Mouse (Mus musculus) lung, postnatal 14 days (tissue): Measurements from ENCODE around the gene Lrrfip1.

Experiments
- DNase-seq: peaks from one replicate; pipeline ENCODE4 v3.0.0; 2021

Gene Lrrfip1

DNA sequence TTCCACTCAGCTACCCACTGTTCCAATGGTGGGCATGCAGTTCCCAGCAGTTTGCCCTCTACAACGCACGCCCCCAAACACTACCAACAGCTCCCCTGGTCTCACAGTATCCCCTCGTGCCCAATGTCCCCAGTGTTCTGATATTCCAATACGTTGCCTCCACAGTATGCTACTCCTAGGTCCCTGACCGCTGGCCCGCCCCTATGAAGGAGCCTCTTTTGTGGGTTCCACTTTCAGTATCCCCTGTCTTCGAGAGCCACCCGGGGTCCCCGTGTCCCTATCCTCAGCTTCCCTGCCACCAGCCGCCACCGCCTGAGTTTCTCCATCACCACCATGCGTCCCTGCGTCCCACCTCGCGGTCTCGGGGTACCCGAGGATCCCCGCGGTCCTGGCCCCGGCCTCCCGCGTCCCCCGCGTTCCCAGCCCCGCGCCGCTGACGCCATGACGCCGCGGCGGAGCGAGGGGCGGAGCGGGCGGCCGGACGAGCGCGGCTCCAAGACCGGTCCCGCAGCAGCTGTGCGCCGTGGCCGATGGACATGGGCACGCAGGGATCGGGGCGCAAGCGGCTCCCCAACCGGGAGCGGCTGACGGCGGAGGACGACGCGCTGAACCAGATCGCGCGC, at the start of gene Lrrfip1:
Lrrfip1 (plus strand) TSS at position 470 of the 623 bp plus-strand sequence.
- DNase-seq, result peak; percentile 54

GRCm38 (mm10) chr1:90949309-90949708, 49.2 kb upstream of the Lrrfip1 start:
- no peak for DNase-seq

DNA sequence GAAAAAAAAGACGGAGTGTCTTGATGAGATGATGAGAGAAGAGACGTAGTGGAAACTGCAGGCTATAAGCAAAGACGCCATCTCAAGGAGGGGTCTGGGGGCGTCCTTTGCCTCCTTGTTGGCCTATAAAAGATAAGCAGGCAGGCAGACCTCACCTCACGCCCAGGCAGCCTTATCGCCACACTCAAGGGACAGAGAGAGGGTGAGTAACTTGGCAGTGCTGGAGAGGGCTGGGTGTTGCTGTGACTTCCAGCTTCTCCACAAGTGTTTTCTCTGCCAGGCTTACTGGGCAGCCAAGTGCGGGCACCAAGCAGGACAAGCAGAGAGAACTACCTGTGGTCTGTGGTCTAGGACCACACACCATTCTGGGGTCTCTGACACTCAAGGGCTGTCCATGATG, 46.9 kb upstream of the Lrrfip1 start:
- no peak for DNase-seq

DNA sequence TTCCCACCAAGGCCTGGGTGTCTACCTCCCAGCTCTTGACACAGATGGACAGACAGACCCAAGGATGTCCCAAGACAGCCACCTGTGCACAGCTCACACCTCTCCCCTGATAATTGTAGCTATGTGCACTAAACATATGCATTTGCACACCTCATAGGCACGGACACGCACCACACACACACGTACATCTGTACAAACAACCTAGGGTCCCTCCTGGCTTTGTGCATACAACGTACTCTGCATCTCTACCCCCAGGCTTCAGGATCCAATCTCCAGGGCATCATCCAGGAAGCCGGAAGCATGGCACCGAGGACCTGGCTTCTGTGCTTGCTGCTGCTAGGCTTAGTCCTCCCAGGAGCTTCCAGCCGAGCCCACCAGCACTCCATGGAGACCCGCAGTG, 45.7 kb upstream of the Lrrfip1 start, which contains the start of gene Prlh:
Prlh (plus strand) TSS at position 301 of the 400 bp plus-strand sequence.
- DNase-seq, result no peak

- no peak for DNase-seq
Observed at GRCm38 (mm10) chr1:90953688-90954087, 44.8 kb upstream of the Lrrfip1 start.

DNA sequence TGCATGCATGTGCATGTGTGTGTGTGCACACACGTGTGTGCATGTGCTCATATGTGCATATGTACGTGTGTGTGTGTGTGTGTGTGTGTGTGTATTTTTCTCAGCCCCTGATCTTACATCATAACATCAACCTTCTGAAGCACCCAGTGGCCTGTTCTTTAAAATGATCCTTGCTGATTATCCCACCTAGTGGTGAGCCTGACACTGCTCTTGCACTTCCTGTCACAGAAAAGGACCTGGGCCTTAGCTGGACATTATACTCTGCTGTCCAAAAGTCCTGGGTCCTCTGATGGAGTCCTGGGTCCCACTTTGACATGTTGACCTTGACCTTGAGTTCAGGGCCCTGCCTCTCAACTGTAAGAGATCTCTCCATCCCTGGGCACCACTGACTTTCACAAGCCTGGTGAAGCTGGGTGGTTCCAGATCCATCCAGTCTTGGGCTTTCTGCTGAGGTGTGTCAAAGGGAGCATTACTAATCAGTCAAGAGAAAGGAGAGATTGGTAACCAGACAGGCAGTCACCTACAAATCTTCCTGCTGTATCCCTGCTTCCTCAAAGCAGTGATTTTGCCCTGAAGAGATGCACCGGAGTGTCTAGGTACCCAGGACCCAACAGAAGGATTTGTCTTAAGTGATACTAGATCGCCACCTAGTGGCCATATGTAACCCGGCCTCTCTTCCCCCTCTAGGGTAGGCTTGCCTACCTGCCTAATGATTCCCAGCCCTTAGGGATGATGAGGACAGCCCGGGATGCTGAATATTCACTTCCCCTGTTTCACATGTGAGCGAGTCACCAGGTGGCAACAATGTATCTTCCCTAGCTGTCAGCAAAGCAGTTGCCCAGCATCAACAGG, 42.1 kb upstream of the Lrrfip1 start:
- DNase-seq, result peak; percentile 77

- no peak for DNase-seq
Observed at GRCm38 (mm10) chr1:90962526-90962925, 36.0 kb upstream of the Lrrfip1 start.

- no peak for DNase-seq
Observed at GRCm38 (mm10) chr1:90962994-90963393, 35.5 kb upstream of the Lrrfip1 start.

DNA sequence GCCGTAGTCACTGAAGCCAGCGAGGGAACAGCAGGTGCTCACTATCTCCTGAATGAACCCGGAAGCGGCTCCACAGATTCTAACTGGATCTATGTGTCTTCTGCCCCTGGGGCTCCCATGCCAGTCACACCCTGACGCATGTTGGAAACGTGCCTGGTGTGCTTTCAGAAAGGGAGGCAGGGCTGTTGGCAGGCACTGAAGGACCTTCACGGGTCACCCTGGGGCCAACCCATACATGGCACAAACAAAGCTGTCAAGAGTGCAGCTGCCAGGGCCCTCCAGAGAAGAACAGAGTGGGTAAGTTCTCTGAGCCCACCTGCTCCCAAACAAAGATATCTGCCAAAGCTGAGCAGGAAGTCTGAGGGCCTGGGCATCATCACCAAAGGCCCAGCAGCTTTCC, 31.0 kb upstream of the Lrrfip1 start:
- peak; percentile 65 for DNase-seq

GRCm38 (mm10) chr1:90968649-90969048, 29.9 kb upstream of the Lrrfip1 start:
- DNase-seq, result no peak

GRCm38 (mm10) chr1:90969347-90969784, 29.2 kb upstream of the Lrrfip1 start, which contains the start of gene Rab17:
Gene Rab17 (minus strand): TSS chr1:90969661.
- peak; percentile 74 for DNase-seq

DNA sequence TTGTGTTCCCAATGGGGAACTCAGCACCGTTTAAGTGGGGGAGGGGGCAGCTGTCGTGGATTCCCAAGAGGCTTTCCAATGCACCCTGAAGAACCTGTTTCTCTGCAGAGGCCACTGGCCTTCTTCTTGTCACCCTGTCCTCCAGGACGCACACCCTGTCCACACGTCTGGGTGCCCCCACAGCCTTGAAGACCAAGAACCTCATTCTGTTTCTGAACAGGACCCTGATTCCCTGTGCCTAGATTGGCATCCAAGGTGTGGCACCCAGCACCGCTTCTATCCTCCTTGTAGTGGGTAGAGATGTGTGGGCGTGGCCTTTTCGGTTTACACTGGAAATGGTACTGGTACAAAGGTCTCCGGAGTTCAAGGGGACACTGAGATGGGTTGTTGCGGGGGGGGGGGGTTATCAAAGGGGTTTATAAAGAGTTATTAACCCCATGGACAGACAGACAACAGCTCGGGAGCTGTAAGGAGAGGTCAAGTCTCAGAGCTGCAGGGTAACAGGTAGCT, 28.6 kb upstream of the Lrrfip1 start:
- DNase-seq, result no peak

- DNase-seq, result peak; percentile 98
Observed at GRCm38 (mm10) chr1:90972911-90973573, 25.5 kb upstream of the Lrrfip1 start.

- DNase-seq, result no peak
Observed at GRCm38 (mm10) chr1:90973574-90973911, 25.0 kb upstream of the Lrrfip1 start.

- DNase-seq, result peak; percentile 25
Observed at GRCm38 (mm10) chr1:90974906-90975649, 23.5 kb upstream of the Lrrfip1 start.

DNA sequence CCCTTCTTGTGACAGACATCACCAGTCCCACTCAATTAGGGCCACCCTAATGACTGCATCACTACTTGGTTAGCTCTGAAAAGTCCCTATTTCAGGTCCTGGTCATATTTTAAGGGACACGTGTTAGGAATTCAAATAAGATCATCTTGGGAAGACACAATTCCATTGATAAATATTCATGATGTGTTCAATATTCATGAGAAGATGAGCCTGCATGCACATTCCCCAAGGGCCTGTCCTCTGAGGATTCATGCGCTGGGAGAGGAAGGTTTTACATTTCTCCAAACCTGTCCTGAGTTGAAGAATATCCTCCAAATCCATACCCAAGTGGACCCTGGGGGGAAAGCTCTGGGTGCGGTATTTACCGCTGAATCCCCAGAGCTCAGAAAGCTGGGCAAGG, 22.6 kb upstream of the Lrrfip1 start:
- no peak for DNase-seq

GRCm38 (mm10) chr1:90980638-90981330, 17.8 kb upstream of the Lrrfip1 start:
- no peak for DNase-seq

- no peak for DNase-seq
Observed at GRCm38 (mm10) chr1:90981346-90981745, 17.2 kb upstream of the Lrrfip1 start.

GRCm38 (mm10) chr1:90995916-90996315, 2.6 kb upstream of the Lrrfip1 start:
- no peak for DNase-seq

DNA sequence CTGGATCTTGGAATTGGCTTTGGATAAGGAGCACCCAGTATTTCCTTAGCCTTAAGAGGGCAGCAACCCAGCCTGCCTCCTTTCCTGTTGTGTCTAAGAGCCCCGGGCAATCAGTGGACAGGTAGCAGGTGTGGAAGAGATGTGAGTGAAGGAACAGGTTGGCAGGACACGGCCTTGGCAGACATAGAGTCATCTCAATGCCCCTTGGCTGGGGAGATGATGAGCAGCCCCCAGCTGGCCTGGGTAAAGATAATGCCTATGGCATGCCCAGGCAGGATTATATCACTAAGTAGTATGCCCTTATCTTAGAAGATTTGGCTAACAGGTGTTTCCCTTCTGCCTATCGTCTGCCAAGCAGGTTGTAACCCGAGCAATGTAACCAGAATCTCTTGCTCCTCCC, 1.4 kb upstream of the Lrrfip1 start:
- no peak for DNase-seq

DNA sequence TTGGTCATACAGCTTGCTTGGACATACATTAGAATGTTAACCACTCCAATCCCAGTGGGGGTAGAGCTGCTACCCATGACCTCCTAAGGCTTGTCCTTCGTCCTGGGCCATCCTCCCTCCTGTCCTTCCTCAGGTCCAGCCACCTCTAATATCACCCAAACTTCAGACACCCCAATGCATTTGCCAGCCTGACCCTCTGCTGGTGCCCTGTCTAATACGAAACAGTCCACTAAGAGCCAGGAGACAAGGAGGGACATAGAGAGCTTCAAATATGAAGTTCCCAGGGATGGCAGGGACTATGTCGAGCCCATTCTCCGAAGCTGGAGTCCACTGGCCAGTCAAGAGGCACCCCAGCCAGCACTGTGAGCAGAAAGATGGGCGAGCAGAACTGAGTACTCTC, 896 bp upstream of the Lrrfip1 start:
- DNase-seq, result no peak
